Mouse (Mus musculus) embryonic facial prominence, embryonic 10.5 days (tissue): ENCODE measurements around the gene Ppp2r2c. TPM values are rescaled to one million over a fixed set of nuclear protein-coding genes. Genes with fewer than 3 reads are reported as not detected.

Source experiments
- DNase-seq: peaks from one replicate; pipeline ENCODE4 v3.0.0-alpha.2; 2017; ENCODE audit warnings: low spot score
- H3K27ac ChIP-seq: fragments of 300-500 bp; sonication (generic); replicated peaks from 2 replicates; pipeline ENCODE4 v1.5.1; 2016; ENCODE audit warnings: mild to moderate bottlenecking
- H3K27me3 ChIP-seq: fragments of 300-500 bp; sonication (generic); replicated peaks from 2 replicates; pipeline ENCODE4 v1.6.1; 2016; ENCODE audit warnings: low read depth, mild to moderate bottlenecking; ENCODE audit not compliant: poor library complexity, severe bottlenecking
- H3K36me3 ChIP-seq: fragments of 300-500 bp; sonication (generic); replicated peaks from 2 replicates; pipeline ENCODE4 v1.6.1; 2016; ENCODE audit warnings: mild to moderate bottlenecking, moderate library complexity
- H3K4me1 ChIP-seq: fragments of 300-500 bp; sonication (generic); 2 replicates; pipeline ENCODE4 v1.6.1; 2016
- H3K4me3 ChIP-seq: fragments of 300-500 bp; sonication (generic); 2 replicates; pipeline ENCODE4 v1.5.1; 2016; ENCODE audit warnings: mild to moderate bottlenecking, moderate library complexity
- H3K9me3 ChIP-seq: fragments of 300-500 bp; sonication (generic); 2 replicates; pipeline ENCODE4 v1.6.1; 2016; ENCODE audit warnings: mild to moderate bottlenecking
- WGBS: fragments of 180-500 bp; shearing (Covaris S2); methylation state at CpG from one replicate; pipeline ENCODE4 v1.1.7; 2016; 5-methylcytosine and 5-hydroxymethylcytosine counted together
- polyA plus RNA-seq: library from polyadenylated mRNA; unstranded; fragments of >200 nt; fragmentation: Nextera tagmentation; extraction: Ambion mirVana; gene quantifications from 2 replicates; pipeline ENCODE4 v1.2.1, GENCODE M21; 2016

The Ppp2r2c gene
- polyA plus RNA-seq, 1 experiment from 2014 or later: 1.2 TPM

DNA sequence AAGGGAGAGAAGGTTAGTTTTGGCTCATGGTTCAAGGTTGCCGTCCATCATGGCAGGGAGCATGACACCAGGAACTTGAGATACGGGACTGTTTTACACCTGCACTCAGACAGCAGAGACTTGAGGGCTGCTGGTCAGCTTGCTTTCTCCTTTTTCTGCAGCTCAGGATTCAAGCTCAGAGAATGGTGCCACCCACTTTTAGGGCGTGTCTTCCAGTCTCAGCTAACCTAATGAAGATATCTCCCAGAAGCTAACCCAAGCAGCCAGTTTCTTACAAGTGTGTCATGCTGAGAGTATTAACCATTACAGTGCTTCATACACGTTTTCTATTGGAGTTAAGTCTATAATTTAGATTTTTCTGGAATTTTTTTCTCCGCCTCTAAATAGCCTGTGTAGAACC, 76.2 kb downstream of the Ppp2r2c start:
- Histone ChIP-seq H3K4me1 (peaks cover 4% of the 10 kb centered on the region; the same call in 1 of the 2 replicates), H3K27me3 (peaks cover 11% of the 10 kb centered on the region), H3K36me3 (no peaks in the 10 kb centered on the region), H3K4me3 (no peak overlapping the region), H3K9me3 (no peaks in the 10 kb centered on the region), H3K27ac (no peak overlapping the region)
- DNase-seq: no peak
- 67% methylated on average over 5 of the region's 5 CpGs for WGBS

DNA sequence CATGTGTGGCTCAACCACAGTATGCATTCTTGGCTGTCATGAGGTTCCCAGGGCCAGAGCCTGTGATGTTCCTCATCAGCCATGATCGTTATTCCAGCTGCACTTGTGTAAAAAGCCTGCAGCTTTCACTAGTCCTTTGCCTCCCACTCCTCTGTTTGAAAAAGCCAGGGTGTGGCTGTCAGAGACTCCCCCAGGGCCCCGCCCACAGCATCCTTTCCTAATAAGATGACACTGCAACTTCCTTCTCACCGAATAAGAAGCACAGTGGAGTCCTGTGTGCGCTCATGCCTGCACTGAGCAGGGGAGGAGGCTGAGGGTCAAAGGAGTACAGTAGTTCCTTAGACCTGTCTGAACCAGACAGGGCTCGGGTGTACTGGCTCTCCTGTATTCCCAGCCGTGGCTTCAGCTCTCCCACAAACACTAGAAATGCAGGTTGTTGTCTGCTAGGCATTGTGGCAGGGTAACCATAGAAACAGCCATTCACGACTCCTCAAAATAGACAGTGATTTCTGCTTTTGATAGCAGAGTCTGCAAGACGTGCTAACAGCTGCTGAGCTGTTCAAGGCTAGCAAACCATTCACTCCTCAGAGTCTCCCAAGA, 76.9 kb downstream of the Ppp2r2c start:
- Histone ChIP-seq H3K36me3 (no peaks in the 10 kb centered on the region), H3K27me3 (peaks cover 16% of the 10 kb centered on the region), H3K4me3 (no peak overlapping the region), H3K9me3 (no peaks in the 10 kb centered on the region), H3K27ac (no peak overlapping the region), H3K4me1 (peaks cover 4% of the 10 kb centered on the region; the same call in 1 of the 2 replicates)
- WGBS: 53% methylated on average over 8 of the region's 8 CpGs
- DNase-seq: no peak

DNA sequence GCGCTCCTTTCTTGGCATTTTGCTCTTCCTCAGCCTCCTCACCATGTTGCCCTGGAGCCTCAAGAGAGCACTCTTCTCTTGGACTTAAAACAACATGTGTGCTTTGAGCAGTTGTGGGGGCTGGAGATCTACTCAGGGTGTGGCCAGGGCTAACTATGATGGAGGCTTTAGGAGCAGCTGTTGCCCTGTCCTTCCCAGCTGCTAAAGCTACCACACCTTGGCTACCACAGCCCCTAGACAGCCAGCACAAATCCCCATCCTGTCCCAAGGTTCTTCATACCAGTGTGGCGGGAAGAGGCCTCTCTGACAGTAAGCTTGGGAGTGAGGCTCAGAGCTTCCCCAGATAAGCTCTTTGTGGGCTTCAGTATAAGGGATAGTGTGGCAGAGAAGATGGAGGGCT, 77.4 kb downstream of the Ppp2r2c start:
- peaks cover 16% of the 10 kb centered on the region for H3K27me3 ChIP-seq

DNA sequence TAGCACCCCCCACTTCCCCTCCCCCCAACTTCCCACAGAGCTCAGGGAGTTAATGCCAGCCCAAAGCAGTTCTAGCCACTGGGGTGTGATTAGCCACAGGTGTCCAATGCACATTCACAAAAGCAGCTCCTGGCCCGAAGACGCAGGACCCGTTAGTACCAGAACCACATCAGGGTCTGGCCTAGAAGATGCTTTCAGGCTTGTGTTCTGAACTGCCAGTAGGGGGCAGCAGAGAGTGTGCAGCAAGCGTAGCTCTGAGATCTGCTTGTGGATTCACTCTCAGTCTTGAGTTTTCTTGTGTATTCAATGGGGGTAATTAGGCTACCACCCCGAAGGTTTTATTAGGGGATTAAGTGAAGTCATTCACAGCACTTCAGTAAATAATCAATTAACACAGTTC, 78.1 kb downstream of the Ppp2r2c start:
- H3K36me3 ChIP-seq: no peaks in the 10 kb centered on the region
- H3K27ac ChIP-seq: no peak overlapping the region
- H3K9me3 ChIP-seq: no peaks in the 10 kb centered on the region
- H3K4me3 ChIP-seq: no peak overlapping the region
- peaks cover 4% of the 10 kb centered on the region; the same call in 1 of the 2 replicates for H3K4me1 ChIP-seq
- DNase-seq: peak; percentile 68
- peaks cover 16% of the 10 kb centered on the region for H3K27me3 ChIP-seq
- WGBS: 25% methylated on average over 5 of the region's 5 CpGs

More for the DNA sequence above, 77.4 kb downstream of the Ppp2r2c start:
- Histone ChIP-seq H3K9me3 (no peaks in the 10 kb centered on the region), H3K4me3 (no peak overlapping the region), H3K27ac (no peak overlapping the region), H3K36me3 (no peaks in the 10 kb centered on the region), H3K4me1 (peaks cover 4% of the 10 kb centered on the region; the same call in 1 of the 2 replicates)
- DNase-seq: no peak
- WGBS: 81% methylated on average over 2 of the region's 2 CpGs

DNA sequence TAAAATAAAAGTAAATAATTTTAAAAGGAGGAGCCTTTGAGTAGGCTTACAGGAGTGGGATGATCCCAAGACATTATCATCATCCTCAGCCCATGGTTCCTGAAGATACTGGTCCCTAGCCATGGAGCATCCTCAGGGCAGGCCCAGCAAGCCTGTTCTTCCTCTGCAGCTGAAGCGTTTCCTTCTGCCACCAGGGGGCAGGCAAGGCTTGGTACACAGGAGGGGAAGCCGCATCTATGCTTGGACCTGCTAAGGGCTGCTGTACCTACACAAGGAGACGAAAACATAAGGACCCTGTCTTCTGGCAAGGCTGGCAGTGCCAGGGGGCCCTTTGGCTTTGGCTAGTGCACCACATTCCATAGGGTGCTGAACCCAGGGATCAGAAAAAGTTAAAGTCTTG, 80.5 kb downstream of the Ppp2r2c start:
- H3K36me3 ChIP-seq: no peaks in the 10 kb centered on the region
- H3K27ac ChIP-seq: no peak overlapping the region
- H3K9me3 ChIP-seq: no peaks in the 10 kb centered on the region
- H3K4me1 ChIP-seq: peaks cover 4% of the 10 kb centered on the region; the same call in 1 of the 2 replicates
- no peak overlapping the region for H3K4me3 ChIP-seq
- H3K27me3 ChIP-seq: peaks cover 21% of the 10 kb centered on the region
- WGBS: 17% methylated on average over 3 of the region's 3 CpGs
- DNase-seq: peak; percentile 76

DNA sequence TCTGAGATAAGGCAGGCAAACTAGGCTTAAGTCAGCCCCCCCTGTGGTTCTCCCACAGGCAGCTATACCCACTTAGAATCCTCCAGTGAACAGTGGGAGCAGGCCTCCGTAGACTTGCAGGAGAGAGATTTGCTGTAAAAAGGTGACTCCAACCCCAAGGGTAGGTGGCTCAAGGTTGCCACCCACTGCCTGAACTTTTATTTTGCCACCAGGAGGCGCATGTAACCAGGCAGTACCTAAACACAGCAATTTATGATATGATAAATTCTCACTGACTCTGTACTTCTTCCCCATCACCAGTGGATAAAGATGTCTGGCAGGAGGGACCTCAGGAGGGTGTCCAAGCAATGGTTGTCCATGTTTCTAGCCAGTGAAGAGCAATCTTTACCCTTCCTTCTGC, 82.6 kb downstream of the Ppp2r2c start:
- 56% methylated on average over 2 of the region's 2 CpGs for WGBS
- no peaks in the 10 kb centered on the region for H3K9me3 ChIP-seq

DNA sequence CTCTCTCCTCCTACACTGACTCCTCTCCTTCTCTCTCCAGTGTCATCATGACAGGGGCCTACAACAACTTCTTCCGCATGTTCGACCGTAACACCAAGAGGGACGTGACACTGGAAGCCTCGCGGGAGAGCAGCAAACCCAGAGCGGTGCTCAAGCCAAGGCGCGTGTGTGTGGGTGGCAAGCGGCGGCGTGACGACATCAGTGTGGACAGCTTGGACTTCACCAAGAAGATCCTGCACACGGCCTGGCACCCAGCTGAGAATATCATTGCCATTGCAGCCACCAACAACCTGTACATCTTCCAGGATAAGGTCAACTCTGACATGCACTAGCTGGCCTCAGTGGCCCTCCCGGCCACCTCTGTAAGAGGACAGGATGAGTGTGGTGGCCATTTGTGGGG, 84.0 kb downstream of the Ppp2r2c start:
- Histone ChIP-seq H3K4me3 (no peak overlapping the region), H3K9me3 (no peaks in the 10 kb centered on the region), H3K27ac (no peak overlapping the region), H3K4me1 (0 out of 2 replicates have a peak, but pooled peaks cover 8% of the 10 kb centered on the region), H3K36me3 (no peaks in the 10 kb centered on the region), H3K27me3 (peaks cover 21% of the 10 kb centered on the region)
- WGBS: 93% methylated on average over 15 of the region's 15 CpGs
- DNase-seq: no peak

More for the DNA sequence above, 82.6 kb downstream of the Ppp2r2c start:
- Histone ChIP-seq H3K27ac (no peak overlapping the region), H3K4me1 (0 out of 2 replicates have a peak, but pooled peaks cover 8% of the 10 kb centered on the region), H3K27me3 (peaks cover 21% of the 10 kb centered on the region), H3K4me3 (no peak overlapping the region), H3K36me3 (no peaks in the 10 kb centered on the region)
- no peak for DNase-seq

DNA sequence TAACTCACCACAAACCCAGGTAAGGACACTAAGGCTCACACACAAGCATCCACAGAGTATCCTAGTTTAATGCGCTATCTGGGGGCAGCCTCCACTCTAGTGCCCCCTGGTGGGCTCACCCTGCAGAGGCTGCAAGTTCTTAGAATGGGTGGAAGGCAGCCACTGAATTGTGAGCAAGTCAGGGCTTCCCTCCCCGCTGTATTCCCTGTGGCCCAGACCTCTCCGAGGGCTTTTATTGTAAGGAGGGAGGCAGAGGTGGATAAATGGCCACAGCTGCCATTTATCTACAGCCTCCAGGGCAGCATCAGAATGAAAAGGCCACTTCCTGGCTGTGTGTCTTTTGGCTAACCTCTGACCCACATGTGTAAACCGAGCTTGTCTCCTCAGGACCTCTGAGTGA, 87.1 kb downstream of the Ppp2r2c start:
- Histone ChIP-seq H3K4me3 (no peak overlapping the region), H3K9me3 (no peaks in the 10 kb centered on the region), H3K4me1 (peaks cover 8% of the 10 kb centered on the region; the same call in 1 of the 2 replicates), H3K27ac (no peak overlapping the region), H3K27me3 (peaks cover 16% of the 10 kb centered on the region), H3K36me3 (no peaks in the 10 kb centered on the region)
- peak; percentile 55 for DNase-seq
- WGBS: 14% methylated on average over 4 of the region's 4 CpGs

DNA sequence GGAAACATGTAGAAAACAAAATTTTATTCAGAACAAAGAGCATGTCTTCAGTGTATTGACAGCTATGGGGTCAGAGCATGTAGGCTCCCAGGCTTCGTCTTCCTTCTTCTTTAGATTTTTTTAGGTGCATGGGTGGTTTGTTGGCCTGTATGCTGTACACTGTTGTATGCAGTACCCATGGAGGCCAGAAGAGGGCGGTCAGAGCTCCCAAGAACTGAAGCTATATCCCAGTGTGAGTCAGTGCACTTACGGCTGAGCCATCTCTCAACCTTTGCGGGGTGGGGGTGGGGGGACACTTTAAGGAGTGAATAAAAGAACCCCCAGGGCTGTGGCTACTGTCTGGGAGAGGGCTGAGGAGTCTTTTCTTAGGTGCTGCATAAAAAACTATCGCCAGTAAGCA, 90.5 kb downstream of the Ppp2r2c start:
- no peaks in the 10 kb centered on the region for H3K9me3 ChIP-seq
- H3K4me1 ChIP-seq: peaks cover 17% of the 10 kb centered on the region
- H3K27ac ChIP-seq: no peak overlapping the region
- peak; percentile 71 for DNase-seq
- H3K27me3 ChIP-seq: peaks cover 12% of the 10 kb centered on the region; the same call in 1 of the 2 replicates
- no peak overlapping the region for H3K4me3 ChIP-seq
- WGBS: 35% methylated on average over 5 of the region's 5 CpGs
- H3K36me3 ChIP-seq: no peaks in the 10 kb centered on the region

DNA sequence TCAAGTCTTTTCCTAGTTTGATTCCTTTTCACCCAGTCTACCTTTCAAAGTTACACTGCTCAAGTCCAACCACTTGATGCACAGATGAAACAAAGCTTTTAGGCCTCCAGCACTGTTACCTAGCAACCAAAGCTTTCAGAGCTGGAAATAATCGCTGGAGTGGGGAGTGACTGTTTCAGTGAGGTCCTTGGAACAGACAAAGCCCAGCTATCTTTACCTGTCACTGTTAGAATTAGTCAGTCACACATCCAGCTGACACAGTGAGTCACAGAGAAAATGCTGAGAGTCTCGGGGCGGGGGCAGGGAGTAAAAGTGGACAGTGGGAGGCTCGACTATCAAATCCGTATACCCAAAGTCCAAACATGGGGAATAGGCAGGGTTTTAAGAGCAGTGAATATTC, 92.2 kb downstream of the Ppp2r2c start:
- WGBS: 47% methylated on average over 5 of the region's 5 CpGs
- Histone ChIP-seq H3K4me3 (no peak overlapping the region), H3K9me3 (no peaks in the 10 kb centered on the region), H3K4me1 (peaks cover 11% of the 10 kb centered on the region), H3K27ac (peak overlapping the region; percentile 24; the same call in 1 of the 2 replicates), H3K27me3 (peaks cover 12% of the 10 kb centered on the region; the same call in 1 of the 2 replicates), H3K36me3 (peaks cover 5% of the 10 kb centered on the region; the same call in 1 of the 2 replicates)
- DNase-seq: no peak

DNA sequence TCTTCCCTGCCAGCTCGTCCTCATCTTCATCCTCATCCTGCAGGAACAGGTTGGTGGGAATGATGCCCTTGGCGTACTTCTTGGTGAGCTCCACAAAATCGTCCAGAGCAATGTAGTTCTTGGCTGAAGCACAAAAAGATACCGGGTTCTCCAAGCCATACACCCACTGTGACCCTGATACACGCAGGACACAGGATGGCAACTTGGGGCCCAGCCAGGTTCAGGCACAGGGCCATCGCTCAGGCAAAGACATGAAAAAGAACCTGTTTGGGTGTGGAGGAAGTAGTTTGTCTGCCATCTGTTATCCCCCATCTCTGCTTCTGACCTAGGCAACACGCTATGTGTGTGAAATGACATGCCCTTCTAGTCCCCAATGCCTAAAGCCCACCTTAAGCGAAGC, 103.3 kb downstream of the Ppp2r2c start:
- H3K27me3 ChIP-seq: no peaks in the 10 kb centered on the region
- no peak for DNase-seq
- WGBS: 86% methylated on average over 8 of the region's 8 CpGs
- peaks cover 69% of the 10 kb centered on the region for H3K36me3 ChIP-seq
- no peaks in the 10 kb centered on the region for H3K9me3 ChIP-seq
- H3K4me1 ChIP-seq: peaks cover 5% of the 10 kb centered on the region; the same call in 1 of the 2 replicates
- H3K4me3 ChIP-seq: no peak overlapping the region
- H3K27ac ChIP-seq: no peak overlapping the region

DNA sequence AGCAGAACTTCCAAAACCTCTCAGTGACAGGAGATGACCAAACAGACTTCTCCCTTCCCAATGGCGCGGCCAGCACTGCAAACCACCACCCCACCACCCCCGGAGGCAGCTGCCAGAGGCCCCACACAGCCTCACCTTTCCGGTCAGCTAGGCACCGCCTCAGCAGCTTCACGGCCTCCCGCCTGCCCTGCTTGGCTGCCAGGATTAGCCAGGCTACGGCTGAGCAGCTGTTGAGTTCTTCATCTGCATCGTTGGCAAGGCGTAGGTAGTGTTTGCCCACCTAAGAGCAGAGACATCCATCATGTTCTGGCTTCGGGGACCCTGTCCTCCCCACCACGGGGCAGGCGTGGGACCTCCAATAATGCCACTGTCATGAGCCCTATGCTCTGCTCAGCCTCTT, 107.0 kb downstream of the Ppp2r2c start:
- no peak for DNase-seq
- H3K9me3 ChIP-seq: no peaks in the 10 kb centered on the region
- H3K4me3 ChIP-seq: no peak overlapping the region
- peaks cover 45% of the 10 kb centered on the region for H3K36me3 ChIP-seq
- H3K27me3 ChIP-seq: no peaks in the 10 kb centered on the region
- peaks cover 13% of the 10 kb centered on the region for H3K4me1 ChIP-seq
- WGBS: 87% methylated on average over 13 of the region's 13 CpGs
- H3K27ac ChIP-seq: no peak overlapping the region

DNA sequence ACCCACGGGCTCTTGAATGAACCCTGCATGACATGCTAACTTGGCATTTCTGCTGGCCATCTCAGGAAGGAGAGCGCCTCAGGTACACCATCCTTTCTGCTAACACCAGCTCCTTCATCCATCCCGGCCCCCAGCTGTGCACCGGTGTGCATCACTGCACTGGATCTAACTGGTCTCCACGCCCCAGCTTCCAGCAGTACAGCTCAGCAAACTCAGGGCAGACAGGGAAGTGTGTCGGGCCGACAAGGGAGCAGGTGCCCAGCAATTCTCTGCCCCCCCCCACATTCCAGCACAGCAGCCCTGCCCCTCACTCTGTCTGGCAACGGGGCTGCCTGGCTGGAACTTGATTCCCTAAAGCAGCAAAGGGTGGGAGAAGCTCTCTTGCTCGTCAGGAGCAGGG, 109.5 kb downstream of the Ppp2r2c start:
- WGBS: 73% methylated on average over 9 of the region's 9 CpGs

More for the DNA sequence above, 109.5 kb downstream of the Ppp2r2c start:
- H3K27ac ChIP-seq: no peak overlapping the region
- H3K9me3 ChIP-seq: no peaks in the 10 kb centered on the region
- no peak overlapping the region for H3K4me3 ChIP-seq
- peaks cover 37% of the 10 kb centered on the region for H3K36me3 ChIP-seq
- no peaks in the 10 kb centered on the region for H3K27me3 ChIP-seq
- DNase-seq: no peak
- peaks cover 22% of the 10 kb centered on the region for H3K4me1 ChIP-seq
